Mouse (Mus musculus) E14TG2a.4 (cell line): Measurements from ENCODE around the gene Olfr288.

Experiments
- CTCF ChIP-seq: conservative IDR thresholded peaks from 2 replicates; pipeline ENCODE4 v1.5.1; 2014; ENCODE audit warnings: low read length
- NANOG ChIP-seq: IDR thresholded peaks from 2 replicates; pipeline ENCODE4 v1.6.1; 2014; ENCODE audit warnings: borderline replicate concordance, low read length, mixed read lengths

DNA sequence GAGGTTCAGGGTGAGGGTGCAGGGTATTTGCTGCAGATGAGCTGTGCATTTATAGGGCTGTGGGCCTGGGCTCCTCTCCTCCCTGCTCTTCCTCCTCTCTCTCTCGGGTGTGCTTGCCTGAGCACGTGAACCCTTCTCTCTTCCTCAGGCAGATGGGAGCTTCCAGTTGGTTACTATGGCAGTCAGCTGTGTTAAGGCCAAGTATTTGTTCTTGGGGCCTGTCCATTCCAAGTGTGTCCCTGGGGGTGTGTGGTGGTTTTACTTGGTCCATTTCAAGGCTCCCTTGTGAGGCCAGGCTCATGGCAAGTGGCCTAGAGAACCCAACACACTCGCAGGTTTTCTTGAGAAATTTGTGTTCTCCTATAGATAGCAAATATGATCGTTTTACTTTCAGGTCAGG, 25.5 kb upstream of the Olfr288 start, which contains the start of the genes Gm44579 and Olfr287:
- TF ChIP-seq CTCF: no peak
- TF ChIP-seq NANOG: no peak
